Mouse (Mus musculus) thymus, postnatal 0 days (tissue): ENCODE data around the gene Prn. TPM values are rescaled to one million over a fixed set of nuclear protein-coding genes. Genes with fewer than 3 reads are reported as not detected.

Experiments used
- DNase-seq: peaks from one replicate; pipeline ENCODE4 v3.0.0-alpha.2; 2015; ENCODE audit warnings: low spot score
- polyA plus RNA-seq: library from polyadenylated mRNA; unstranded; fragments of >200 nt; fragmentation: Nextera tagmentation; extraction: Ambion mirVana; gene quantifications from 2 replicates; pipeline ENCODE4 v1.2.1, GENCODE M21; 2015

Gene Prn
- polyA plus RNA-seq, 1 experiment from 2014 or later: not detected

DNA sequence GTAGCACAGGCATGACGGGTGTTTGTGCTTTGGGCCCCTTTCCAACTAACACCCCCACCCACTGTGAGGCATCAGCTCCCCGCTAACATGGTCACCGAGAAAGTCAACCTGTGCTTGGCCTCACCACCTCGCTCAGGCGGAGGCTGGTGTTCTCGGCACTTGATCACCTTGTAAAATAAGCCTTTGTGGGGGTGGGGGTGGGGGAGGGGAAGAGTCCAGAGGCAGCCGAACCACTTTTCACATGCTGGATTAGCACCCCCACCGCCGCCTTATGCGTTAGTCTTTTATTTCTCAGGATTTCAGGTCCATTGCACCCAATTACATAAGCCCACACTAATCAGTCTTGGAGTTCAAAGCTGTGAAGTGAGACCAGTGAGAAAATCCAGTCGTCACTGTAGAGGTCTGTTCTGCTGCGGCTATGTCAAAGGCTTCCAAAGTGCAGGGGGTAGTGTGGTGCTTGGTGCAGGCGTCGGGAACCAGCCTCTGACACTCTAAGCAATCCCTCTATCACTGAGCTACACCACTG, 83.9 kb downstream of the Prn start:
- DNase-seq: no peak

DNA sequence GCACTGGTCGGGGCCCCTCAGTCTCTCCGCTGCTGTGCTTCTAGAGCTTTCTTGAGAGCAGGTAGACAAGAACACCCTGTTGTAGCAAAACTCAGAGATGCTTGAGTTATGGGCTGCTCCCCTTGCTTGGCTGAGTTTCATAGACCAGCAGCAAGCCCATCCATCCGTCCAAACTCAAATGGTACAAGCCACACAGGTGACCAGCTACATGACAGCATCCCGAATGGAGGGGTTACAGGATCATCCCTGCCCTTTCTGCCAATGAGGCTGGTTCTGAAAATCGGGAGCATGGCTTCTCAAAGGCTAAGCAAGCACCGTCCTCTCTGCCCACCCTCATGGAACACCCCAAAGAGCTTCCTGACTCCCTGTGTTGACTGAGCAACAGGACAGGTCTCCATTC, 85.2 kb downstream of the Prn start:
- no peak for DNase-seq

DNA sequence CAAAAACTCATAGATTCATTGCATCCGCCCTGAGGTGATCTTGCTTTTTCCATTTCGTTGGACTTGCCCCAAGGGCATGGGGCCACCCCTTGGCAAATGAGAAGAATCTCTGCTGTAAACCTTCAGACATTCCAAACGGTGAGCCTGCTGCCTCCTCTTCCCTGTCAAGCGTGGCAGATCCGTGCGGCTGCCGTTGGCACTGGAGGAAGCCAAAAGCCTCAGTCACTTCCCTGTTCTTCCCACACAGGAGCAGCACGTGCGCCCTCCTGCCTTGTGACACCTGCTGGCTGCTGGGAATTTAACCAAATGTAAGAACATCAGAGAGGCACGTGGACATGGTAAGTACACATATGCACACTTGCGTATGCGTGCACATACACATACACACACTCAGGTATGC, 86.0 kb downstream of the Prn start:
- no peak for DNase-seq

DNA sequence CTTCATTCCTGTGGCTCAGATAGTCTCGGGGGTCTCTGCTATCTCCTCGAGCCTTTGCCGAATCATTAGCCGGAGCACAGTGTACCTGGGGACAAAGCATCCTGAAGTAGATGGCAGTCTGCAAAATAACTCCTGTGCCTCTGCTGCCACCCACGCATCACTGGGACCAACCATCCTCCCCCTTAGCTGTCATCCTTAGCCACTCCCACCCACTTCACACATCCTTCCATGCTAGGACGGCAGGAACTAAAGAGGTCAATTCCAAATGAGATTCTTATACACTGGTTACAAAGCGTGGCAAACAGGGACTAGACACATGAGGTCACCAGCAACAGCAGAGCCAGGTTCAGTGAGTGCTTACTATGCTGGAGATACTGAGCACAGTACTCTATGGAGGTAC, 86.6 kb downstream of the Prn start:
- no peak for DNase-seq

DNA sequence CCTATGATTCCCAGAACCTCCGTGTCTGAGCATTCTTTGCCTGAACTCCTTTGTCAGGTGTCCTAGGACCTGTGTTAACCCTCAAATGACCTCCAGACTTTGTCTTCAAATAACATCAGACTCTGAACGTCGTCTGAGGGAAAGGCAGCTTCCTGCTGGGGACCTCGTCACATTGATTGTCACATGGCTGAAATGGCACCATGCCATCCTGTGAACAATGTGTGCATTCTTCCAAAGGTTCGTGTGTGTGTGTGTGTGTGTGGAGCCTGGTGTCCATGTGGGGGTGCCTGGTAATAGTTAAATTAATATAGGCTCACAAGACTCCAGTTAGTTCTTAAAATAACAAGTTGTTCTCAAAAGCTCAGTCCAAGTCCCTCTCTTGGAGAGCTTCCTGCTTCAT, 87.6 kb downstream of the Prn start:
- DNase-seq: no peak

DNA sequence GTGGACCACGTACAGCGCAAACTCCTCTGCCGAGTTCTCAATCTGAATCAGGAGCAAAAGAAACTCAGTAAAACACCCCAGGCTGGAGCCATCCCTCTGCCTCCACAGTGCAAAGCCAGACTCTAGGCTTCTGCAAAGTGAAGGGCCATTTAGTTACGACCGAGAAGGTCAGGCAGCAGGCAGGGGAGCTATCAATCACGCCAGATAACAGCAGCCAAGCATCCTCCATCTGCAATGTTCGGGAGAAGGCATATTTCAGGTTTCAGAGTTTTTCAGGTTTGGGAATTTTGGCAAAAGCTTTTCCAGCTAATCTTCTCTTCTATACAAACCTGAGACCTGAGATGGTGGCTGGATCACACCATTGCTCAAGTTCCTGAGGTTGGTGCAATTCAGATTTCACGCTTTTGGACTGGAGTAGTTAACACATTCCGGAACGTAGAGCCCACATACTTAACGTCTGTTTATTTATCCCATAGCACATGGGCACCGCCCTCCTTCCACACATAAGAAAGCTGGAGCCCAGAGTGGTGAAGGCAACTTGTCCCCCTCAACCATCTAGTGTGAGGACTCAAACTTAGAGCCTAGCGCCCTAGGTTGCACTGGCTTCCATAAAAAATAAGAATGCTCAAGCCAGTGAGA, 92.1 kb downstream of the Prn start:
- DNase-seq: no peak

DNA sequence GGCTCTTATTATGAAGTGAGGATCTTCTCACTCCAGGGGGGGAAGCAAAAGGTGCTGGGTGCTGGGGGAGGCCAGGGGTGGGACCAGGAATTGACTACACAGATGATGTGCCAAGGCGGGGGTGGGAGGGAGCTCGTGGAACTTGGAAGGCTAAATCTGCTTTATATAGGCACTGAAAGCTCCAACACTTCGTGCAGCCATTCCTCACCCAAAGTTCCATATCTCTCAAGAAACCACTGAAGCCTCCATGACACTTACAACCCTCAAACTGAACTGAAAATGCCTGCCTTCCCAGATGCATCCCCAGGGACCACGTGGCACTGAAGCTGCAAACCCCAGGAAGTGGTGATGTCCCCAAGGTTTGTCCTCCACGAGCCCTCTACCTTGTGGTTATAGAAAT, 94.2 kb downstream of the Prn start:
- DNase-seq: no peak

DNA sequence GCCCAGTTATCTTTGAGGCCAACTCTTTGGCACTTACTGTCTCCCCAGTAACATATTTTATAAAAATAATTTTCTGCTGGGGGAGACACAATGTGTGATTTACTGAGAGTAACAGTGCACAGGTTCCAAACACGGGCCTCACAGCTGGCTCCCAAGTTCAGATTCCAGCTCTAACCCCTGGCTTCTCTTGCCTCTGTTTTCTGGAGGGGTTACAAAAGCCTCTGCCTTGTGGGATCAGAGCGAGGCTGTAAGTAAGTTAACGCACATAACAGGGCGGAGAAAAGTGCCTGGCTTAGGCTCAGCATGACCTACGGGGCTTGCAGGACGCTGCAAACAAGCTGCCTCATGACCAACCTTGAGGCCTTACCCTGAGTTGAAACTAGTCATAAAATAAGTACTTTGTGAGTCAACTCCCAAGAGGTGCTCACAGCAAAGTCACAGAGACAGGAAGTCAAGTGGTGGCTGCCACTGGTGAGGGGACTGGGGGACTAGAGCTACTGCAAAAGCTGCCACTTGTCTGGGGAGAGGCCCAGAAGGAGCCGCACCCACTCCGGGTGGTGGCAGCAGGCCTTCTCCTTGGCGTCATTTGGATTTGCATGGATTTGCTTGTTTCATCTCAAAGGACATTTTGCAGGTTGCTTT, 94.9 kb downstream of the Prn start:
- DNase-seq: no peak

GRCm38 (mm10) chr2:132005445-132005844, 95.7 kb downstream of the Prn start:
- DNase-seq: no peak

Other genes with a start within 250 kb of the Prn start
- 0.06 and 0.10 TPM in 2 replicates for gene Erv3, start 50.2 kb upstream of the Prn start, polyA plus RNA-seq
- gene Prnp, start within 50 bp of the Prn start, polyA plus RNA-seq: 43.3 and 46.2 TPM in 2 replicates
- gene Prnd, start 40.9 kb downstream of the Prn start, polyA plus RNA-seq: 3.4 and 4.0 TPM in 2 replicates
- 25.1 and 27.6 TPM in 2 replicates for gene Rassf2, start 120.3 kb downstream of the Prn start, polyA plus RNA-seq
- gene Slc23a2, start 235.2 kb downstream of the Prn start, polyA plus RNA-seq: 15.8 and 16.7 TPM in 2 replicates